Mouse (Mus musculus): ENCODE data around the gene Kcnh2. TPM values are rescaled to one million over a fixed set of nuclear protein-coding genes. Genes with fewer than 3 reads are reported as not detected.

Kcnh2 gene
- polyA plus RNA-seq, 2 experiments = 3.8 to 16.2 TPM

GRCm38 (mm10) chr5:24365528-24365927 is 14.1 kb upstream of the Kcnh2 start:
- Histone ChIP-seq H3K36me3 (ENCODE audit: control insufficient read depth, insufficient read depth, low read length) (no peaks in the 10 kb centered on the region), H3K9me3 (ENCODE audit: control insufficient read depth, low read length) (no peaks in the 10 kb centered on the region), H3K4me3 (replicated peaks; ENCODE audit: low read length) (no peak overlapping the region), H3K27ac (replicated peaks; ENCODE audit: low read depth, low read length) (no peak overlapping the region), H3K9ac (ENCODE audit: low read depth, low read length, severe bottlenecking) (no peak overlapping the region), H3K4me1 (ENCODE audit: control insufficient read depth, insufficient read depth, low read length) (no peaks in the 10 kb centered on the region), H3K27me3 (ENCODE audit: control insufficient read depth, insufficient read depth, low read length) (no peaks in the 10 kb centered on the region), H3K4me2 (replicated peaks; ENCODE audit: low read depth, low read length, severe bottlenecking) (no peak overlapping the region)
- 33% methylated on average over 5 of the region's 5 CpGs for WGBS
- no peak for ATAC-seq (ENCODE audit: low FRiP score, low read depth)
- TF ChIP-seq POLR2A (IDR thresholded peaks at IDR 0.05; ENCODE audit: borderline replicate concordance, extremely low read depth, insufficient read depth, insufficient read length) = no peak
- no peak for DNase-seq (ENCODE audit: low spot score)

- Histone ChIP-seq H3K27me3 (ENCODE audit: control insufficient read depth, insufficient read depth, low read length) (no peaks in the 10 kb centered on the region), H3K9ac (ENCODE audit: low read depth, low read length, severe bottlenecking) (no peak overlapping the region), H3K4me1 (ENCODE audit: control insufficient read depth, insufficient read depth, low read length) (no peaks in the 10 kb centered on the region), H3K4me3 (replicated peaks; ENCODE audit: low read length) (no peak overlapping the region), H3K4me2 (replicated peaks; ENCODE audit: low read depth, low read length, severe bottlenecking) (no peak overlapping the region; the same call in 1 of the 2 replicates), H3K27ac (replicated peaks; ENCODE audit: low read depth, low read length) (no peak overlapping the region), H3K9me3 (ENCODE audit: control insufficient read depth, low read length) (no peaks in the 10 kb centered on the region), H3K36me3 (ENCODE audit: control insufficient read depth, insufficient read depth, low read length) (no peaks in the 10 kb centered on the region)
- ATAC-seq (ENCODE audit: low FRiP score, low read depth) (no peak), DNase-seq (ENCODE audit: low spot score) (no peak)
- WGBS = 76% methylated on average over 10 of the region's 10 CpGs
- no peak for TF ChIP-seq POLR2A (IDR thresholded peaks at IDR 0.05; ENCODE audit: borderline replicate concordance, extremely low read depth, insufficient read depth, insufficient read length)
Observed at GRCm38 (mm10) chr5:24364963-24365362, 13.6 kb upstream of the Kcnh2 start.

- TF ChIP-seq POLR2A (IDR thresholded peaks at IDR 0.05; ENCODE audit: borderline replicate concordance, extremely low read depth, insufficient read depth, insufficient read length) = no peak
- H3K27ac ChIP-seq (replicated peaks; ENCODE audit: low read depth, low read length) = no peak within 1 kb of the TSS
- no peaks in the 10 kb centered on the region for H3K27me3 ChIP-seq (ENCODE audit: control insufficient read depth, insufficient read depth, low read length)
- 59% methylated on average over 12 of the region's 12 CpGs for WGBS
- no peaks in the 10 kb centered on the region for H3K9me3 ChIP-seq (ENCODE audit: control insufficient read depth, low read length)
- H3K4me1 ChIP-seq (ENCODE audit: control insufficient read depth, insufficient read depth, low read length) = no peaks in the 10 kb centered on the region
- DNase-seq (ENCODE audit: low spot score) (no peak), ATAC-seq (ENCODE audit: low FRiP score, low read depth) (no peak)
- H3K9ac ChIP-seq (ENCODE audit: low read depth, low read length, severe bottlenecking) = no peak within 1 kb of the TSS
- no peaks in the 10 kb centered on the region for H3K36me3 ChIP-seq (ENCODE audit: control insufficient read depth, insufficient read depth, low read length)
- no peak within 1 kb of the TSS for H3K4me3 ChIP-seq (replicated peaks; ENCODE audit: low read length)
- H3K4me2 ChIP-seq (replicated peaks; ENCODE audit: low read depth, low read length, severe bottlenecking) = no peak within 1 kb of the TSS; the same call in 1 of the 2 replicates
Observed at GRCm38 (mm10) chr5:24364508-24364907, 13.1 kb upstream of the Kcnh2 start, which contains the start of gene Nos3. Gene Nos3, plus strand, starts transcription at chr5:24364810.

- H3K27me3 ChIP-seq (ENCODE audit: control insufficient read depth, insufficient read depth, low read length) = no peaks in the 10 kb centered on the region
- H3K9ac ChIP-seq (ENCODE audit: low read depth, low read length, severe bottlenecking) = no peak overlapping the region
- H3K4me3 ChIP-seq (replicated peaks; ENCODE audit: low read length) = no peak overlapping the region
- no peak overlapping the region for H3K4me2 ChIP-seq (replicated peaks; ENCODE audit: low read depth, low read length, severe bottlenecking)
- no peaks in the 10 kb centered on the region for H3K4me1 ChIP-seq (ENCODE audit: control insufficient read depth, insufficient read depth, low read length)
- no peaks in the 10 kb centered on the region for H3K36me3 ChIP-seq (ENCODE audit: control insufficient read depth, insufficient read depth, low read length)
- WGBS = 59% methylated on average over 3 of the region's 3 CpGs
- H3K27ac ChIP-seq (replicated peaks; ENCODE audit: low read depth, low read length) = no peak overlapping the region
- ATAC-seq (ENCODE audit: low FRiP score, low read depth) = no peak
- H3K9me3 ChIP-seq (ENCODE audit: control insufficient read depth, low read length) = no peaks in the 10 kb centered on the region
- no peak for DNase-seq (ENCODE audit: low spot score)
- no peak for TF ChIP-seq POLR2A (IDR thresholded peaks at IDR 0.05; ENCODE audit: borderline replicate concordance, extremely low read depth, insufficient read depth, insufficient read length)
Observed at GRCm38 (mm10) chr5:24364061-24364460, 12.7 kb upstream of the Kcnh2 start.

GRCm38 (mm10) chr5:24363467-24363866 is 12.1 kb upstream of the Kcnh2 start:
- WGBS = 78% methylated on average over 2 of the region's 2 CpGs
- no peak for DNase-seq (ENCODE audit: low spot score)
- TF ChIP-seq POLR2A (IDR thresholded peaks at IDR 0.05; ENCODE audit: borderline replicate concordance, extremely low read depth, insufficient read depth, insufficient read length) = no peak
- H3K9me3 ChIP-seq (ENCODE audit: control insufficient read depth, low read length) = no peaks in the 10 kb centered on the region
- H3K27ac ChIP-seq (replicated peaks; ENCODE audit: low read depth, low read length) = no peak overlapping the region
- no peak overlapping the region for H3K4me3 ChIP-seq (replicated peaks; ENCODE audit: low read length)
- H3K9ac ChIP-seq (ENCODE audit: low read depth, low read length, severe bottlenecking) = no peak overlapping the region
- H3K27me3 ChIP-seq (ENCODE audit: control insufficient read depth, insufficient read depth, low read length) = no peaks in the 10 kb centered on the region
- H3K4me2 ChIP-seq (replicated peaks; ENCODE audit: low read depth, low read length, severe bottlenecking) = no peak overlapping the region
- H3K36me3 ChIP-seq (ENCODE audit: control insufficient read depth, insufficient read depth, low read length) = no peaks in the 10 kb centered on the region
- ATAC-seq (ENCODE audit: low FRiP score, low read depth) = no peak
- H3K4me1 ChIP-seq (ENCODE audit: control insufficient read depth, insufficient read depth, low read length) = no peaks in the 10 kb centered on the region
